Mouse (Mus musculus) liver, embryonic 14.5 days (tissue): ENCODE measurements around the gene Fam196b.

Experiments used
- CTCF ChIP-seq: IDR thresholded peaks from 2 replicates; pipeline ENCODE4 v1.5.1; 2016; ENCODE audit warnings: antibody characterized with exemption, low read depth, control low read depth
- EP300 ChIP-seq: IDR thresholded peaks from 2 replicates; pipeline ENCODE4 v1.6.1; 2016; ENCODE audit warnings: antibody characterized with exemption, low read depth

DNA sequence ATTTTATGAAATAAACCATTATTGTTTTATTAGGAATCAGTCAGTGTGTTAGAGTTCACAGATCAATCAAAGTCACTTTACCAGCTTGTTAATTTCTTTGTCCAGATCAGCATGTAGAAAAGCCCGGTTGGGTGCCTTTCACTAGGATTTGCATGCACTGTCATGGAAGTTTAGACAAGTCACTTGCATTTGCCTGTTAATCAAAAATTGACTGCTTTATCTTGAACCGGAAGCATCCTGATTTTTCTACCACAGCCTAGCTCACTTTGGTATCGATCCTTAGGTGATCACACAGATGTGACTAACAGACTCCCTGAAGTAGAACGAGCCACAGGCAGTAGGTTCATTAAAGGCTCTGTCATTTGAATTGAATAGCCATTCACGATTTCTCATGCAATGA, 761 bp downstream of the Fam196b start:
- TF ChIP-seq CTCF (no peak), EP300 (no peak)
